Mouse (Mus musculus) heart, embryonic 14.5 days (tissue): ENCODE data around the gene Pdzd2. TPM values are rescaled to one million over a fixed set of nuclear protein-coding genes. Genes with fewer than 3 reads are reported as not detected.

ENCODE experiments used
- ATAC-seq: fragments of 200-750 bp; cut with Nextera tagmentation; 2 replicates; pipeline ENCODE4 v1.8.0; 2017; ENCODE audit warnings: low read depth, moderate TSS enrichment; ENCODE audit not compliant: insufficient number of reproducible peaks, insufficient read depth, low FRiP score
- H3K27ac ChIP-seq, 2 experiments: fragments of 200-500 bp in 1 of 2; fragments of 300-500 bp in 1 of 2; sonication (generic) in 1 of 2; replicated peaks in 1 of 2; 2 replicates each; pipeline ENCODE4 v1.5.1; 2012 to 2014; ENCODE audit warnings: low read depth in 2 of 2, low read length in 2 of 2, control low read depth in 1 of 2, mild to moderate bottlenecking in 1 of 2, mixed read lengths in 1 of 2; ENCODE audit not compliant: control insufficient read depth in 1 of 2, insufficient read depth in 1 of 2
- H3K27me3 ChIP-seq: fragments of 300-500 bp; sonication (generic); 2 replicates; pipeline ENCODE4 v1.6.1; 2014; ENCODE audit warnings: mild to moderate bottlenecking, low read length, control low read depth; ENCODE audit not compliant: control insufficient read depth, insufficient read depth
- H3K36me3 ChIP-seq: fragments of 300-500 bp; sonication (generic); 2 replicates; pipeline ENCODE4 v1.6.1; 2014; ENCODE audit warnings: mild to moderate bottlenecking, control low read depth, low read length, mixed read lengths; ENCODE audit not compliant: control insufficient read depth, insufficient read depth
- H3K4me1 ChIP-seq, 2 experiments: fragments of 200-500 bp in 1 of 2; fragments of 300-500 bp in 1 of 2; sonication (generic) in 1 of 2; 2 replicates each; pipeline ENCODE4 v1.6.1; 2012 to 2014; ENCODE audit warnings: low read length in 2 of 2, control low read depth in 1 of 2, mixed read lengths in 1 of 2; ENCODE audit not compliant: control insufficient read depth in 2 of 2, insufficient read depth in 2 of 2
- H3K4me2 ChIP-seq: fragments of 300-500 bp; sonication (generic); 2 replicates; pipeline ENCODE4 v1.6.1; 2014; ENCODE audit warnings: mild to moderate bottlenecking, low read length
- H3K4me3 ChIP-seq, 2 experiments: fragments of 200-500 bp in 1 of 2; fragments of 300-500 bp in 1 of 2; sonication (generic) in 1 of 2; 2 replicates each; pipeline ENCODE4 v1.5.1; 2012 to 2014; ENCODE audit warnings: low read length in 2 of 2, mild to moderate bottlenecking in 2 of 2, control low read depth in 1 of 2, low read depth in 1 of 2, moderate library complexity in 1 of 2; ENCODE audit not compliant: control insufficient read depth in 1 of 2, insufficient read depth in 1 of 2
- H3K9ac ChIP-seq: fragments of 300-500 bp; sonication (generic); 2 replicates; pipeline ENCODE4 v1.6.1; 2014; ENCODE audit warnings: mild to moderate bottlenecking, low read length
- H3K9me3 ChIP-seq: fragments of 300-500 bp; sonication (generic); 2 replicates; pipeline ENCODE4 v1.6.1; 2016; ENCODE audit warnings: low read length, control low read depth; ENCODE audit not compliant: control insufficient read depth
- WGBS: fragments of 180-500 bp; shearing (Covaris S2); extraction: QIAGEN DNeasy Blood & Tissue Kit; methylation state at CpG from one replicate; pipeline ENCODE4 v1.1.7; 2014; 5-methylcytosine and 5-hydroxymethylcytosine counted together
- polyA plus RNA-seq: library from polyadenylated mRNA; unstranded; fragments of >200 nt; fragmentation: Nextera tagmentation; extraction: Ambion mirVana; gene quantifications from 2 replicates; pipeline ENCODE4 v1.2.1, GENCODE M21; 2014

Pdzd2 gene
- 16.8 and 18.7 TPM in 2 replicates for polyA plus RNA-seq

- peak; percentile 94 for ATAC-seq
Measured at GRCm38 (mm10) chr15:12739277-12740247, at the start of gene Pdzd2. Gene Pdzd2 (minus strand): TSS chr15:12739924.

GRCm38 (mm10) chr15:12789406-12789867 is 49.7 kb upstream of the Pdzd2 start:
- H3K27ac ChIP-seq: peak overlapping the region in 1 of 2 experiments; percentile 34; a peak in 1 of 4 replicates
- H3K9me3 ChIP-seq: no peaks in the 10 kb centered on the region; the same call in 1 of the 2 replicates
- ATAC-seq: no peak
- H3K4me2 ChIP-seq: 0 out of 2 replicates have a peak overlapping the region, but pooled peaks have one; percentile 16
- H3K4me3 ChIP-seq: no peak overlapping the region
- H3K9ac ChIP-seq: no peak overlapping the region; the same call in 1 of the 2 replicates
- WGBS: 32% methylated on average over 10 of the region's 10 CpGs
- peaks cover 3 to 7% of the 10 kb centered on the region in 2 experiments; a peak in 3 of 4 replicates for H3K4me1 ChIP-seq
- no peaks in the 10 kb centered on the region for H3K27me3 ChIP-seq
- H3K36me3 ChIP-seq: no peaks in the 10 kb centered on the region

More at GRCm38 (mm10) chr15:12739277-12740247, at the start of gene Pdzd2:
- H3K36me3 ChIP-seq: peaks cover 7% of the 10 kb centered on the region
- H3K9me3 ChIP-seq: no peaks in the 10 kb centered on the region
- 0 out of 2 replicates have a peak, but pooled peaks cover 6% of the 10 kb centered on the region for H3K27me3 ChIP-seq
- peaks cover 19 to 41% of the 10 kb centered on the region in 2 experiments for H3K4me1 ChIP-seq
- H3K9ac ChIP-seq: peak within 1 kb of the TSS; percentile 75
- peak within 1 kb of the TSS; percentile 82 for H3K4me2 ChIP-seq
- peak within 1 kb of the TSS; percentile 38 to 73 for H3K27ac ChIP-seq
- under 1% methylated on average over 79 of the region's 83 CpGs for WGBS
- H3K4me3 ChIP-seq: peak within 1 kb of the TSS; percentile 63 to 68

- peaks cover 3 to 7% of the 10 kb centered on the region in 2 experiments; a peak in 3 of 4 replicates for H3K4me1 ChIP-seq
- H3K9me3 ChIP-seq: no peaks in the 10 kb centered on the region; the same call in 1 of the 2 replicates
- H3K4me2 ChIP-seq: no peak overlapping the region
- H3K27ac ChIP-seq: no peak overlapping the region
- H3K4me3 ChIP-seq: no peak overlapping the region
- H3K36me3 ChIP-seq: no peaks in the 10 kb centered on the region
- H3K9ac ChIP-seq: no peak overlapping the region
- no peak for ATAC-seq
- no peaks in the 10 kb centered on the region for H3K27me3 ChIP-seq
- WGBS: 79% methylated on average over 5 of the region's 5 CpGs
Measured at GRCm38 (mm10) chr15:12788536-12788935, 48.8 kb upstream of the Pdzd2 start.

- WGBS: 55% methylated on average over 15 of the region's 16 CpGs
- Histone ChIP-seq H3K27me3 (no peaks in the 10 kb centered on the region), H3K4me2 (no peak overlapping the region), H3K36me3 (no peaks in the 10 kb centered on the region), H3K9me3 (no peaks in the 10 kb centered on the region), H3K4me3 (no peak overlapping the region), H3K9ac (no peak overlapping the region), H3K27ac (no peak overlapping the region), H3K4me1 (0 out of 4 replicates have a peak, but pooled peaks cover 0 to 2% of the 10 kb centered on the region in 2 experiments)
- no peak for ATAC-seq
Measured at GRCm38 (mm10) chr15:12781729-12782326, 42.1 kb upstream of the Pdzd2 start.

GRCm38 (mm10) chr15:12781296-12781695 is 41.6 kb upstream of the Pdzd2 start:
- no peaks in the 10 kb centered on the region for H3K36me3 ChIP-seq
- no peaks in the 10 kb centered on the region for H3K27me3 ChIP-seq
- no peak overlapping the region for H3K9ac ChIP-seq
- H3K4me3 ChIP-seq: no peak overlapping the region
- H3K9me3 ChIP-seq: 0 out of 2 replicates have a peak, but pooled peaks cover 5% of the 10 kb centered on the region
- 0 out of 4 replicates have a peak, but pooled peaks cover 0 to 2% of the 10 kb centered on the region in 2 experiments for H3K4me1 ChIP-seq
- ATAC-seq: no peak
- 81% methylated on average over 6 of the region's 6 CpGs for WGBS
- H3K27ac ChIP-seq: no peak overlapping the region
- no peak overlapping the region for H3K4me2 ChIP-seq

GRCm38 (mm10) chr15:12774149-12774753 is 34.5 kb upstream of the Pdzd2 start:
- Histone ChIP-seq H3K4me3 (no peak overlapping the region), H3K9me3 (0 out of 2 replicates have a peak, but pooled peaks cover 5% of the 10 kb centered on the region), H3K4me1 (peaks cover 0 to 3% of the 10 kb centered on the region in 2 experiments; a peak in 3 of 4 replicates), H3K36me3 (no peaks in the 10 kb centered on the region), H3K4me2 (no peak overlapping the region), H3K9ac (no peak overlapping the region), H3K27ac (0 out of 4 replicates have a peak overlapping the region, but pooled peaks of 1 of the 2 experiments have one; percentile 33), H3K27me3 (no peaks in the 10 kb centered on the region)
- ATAC-seq: no peak
- WGBS: 60% methylated on average over 11 of the region's 11 CpGs

- H3K4me1 ChIP-seq: peaks cover 0 to 3% of the 10 kb centered on the region in 2 experiments; a peak in 3 of 4 replicates
- no peak overlapping the region for H3K4me3 ChIP-seq
- no peak overlapping the region for H3K9ac ChIP-seq
- no peak overlapping the region for H3K4me2 ChIP-seq
- WGBS: 75% methylated on average over 7 of the region's 7 CpGs
- H3K36me3 ChIP-seq: no peaks in the 10 kb centered on the region
- no peaks in the 10 kb centered on the region for H3K9me3 ChIP-seq
- H3K27me3 ChIP-seq: no peaks in the 10 kb centered on the region
- no peak for ATAC-seq
- H3K27ac ChIP-seq: no peak overlapping the region
Measured at GRCm38 (mm10) chr15:12770958-12771357, 31.2 kb upstream of the Pdzd2 start.
